Mouse (Mus musculus): Measurements from ENCODE around the gene 4930474N05Rik. TPM values are rescaled to one million over a fixed set of nuclear protein-coding genes. Genes with fewer than 3 reads are reported as not detected.

Gene 4930474N05Rik
- polyA plus RNA-seq, 1 experiment, result not detected

GRCm38 (mm10) chr14:36135749-36136148 is 41.0 kb downstream of the 4930474N05Rik start:
- TF ChIP-seq CTCF (IDR thresholded peaks at IDR 0.05; ENCODE audit: borderline replicate concordance, insufficient read depth, low read depth, low read length), result no peak
- no peak for TF ChIP-seq POLR2A (IDR thresholded peaks at IDR 0.05; ENCODE audit: borderline replicate concordance, insufficient read depth, low read length)
- Histone ChIP-seq H3K27ac (ENCODE audit: insufficient read depth, low read length) (no peak overlapping the region), H3K4me3 (replicated peaks; ENCODE audit: insufficient read depth, low read depth, low read length) (no peak overlapping the region), H3K4me1 (ENCODE audit: control insufficient read depth, insufficient read depth, low read length) (no peaks in the 10 kb centered on the region), H3K27me3 (ENCODE audit: control insufficient read depth, insufficient read depth, low read length) (no peaks in the 10 kb centered on the region)
- WGBS, result 51% methylated on average over 3 of the region's 3 CpGs
- no peak for DNase-seq

- no peaks in the 10 kb centered on the region for H3K4me1 ChIP-seq (ENCODE audit: control insufficient read depth, insufficient read depth, low read length)
- no peak overlapping the region for H3K27ac ChIP-seq (ENCODE audit: insufficient read depth, low read length)
- H3K27me3 ChIP-seq (ENCODE audit: control insufficient read depth, insufficient read depth, low read length), result no peaks in the 10 kb centered on the region
- no peak overlapping the region for H3K4me3 ChIP-seq (replicated peaks; ENCODE audit: insufficient read depth, low read depth, low read length)
- no peak for DNase-seq
- 97% methylated on average over 4 of the region's 4 CpGs for WGBS
- TF ChIP-seq CTCF (IDR thresholded peaks at IDR 0.05; ENCODE audit: borderline replicate concordance, insufficient read depth, low read depth, low read length) (no peak), POLR2A (IDR thresholded peaks at IDR 0.05; ENCODE audit: borderline replicate concordance, insufficient read depth, low read length) (no peak)
These were observed 43.0 kb downstream of the 4930474N05Rik start for GRCm38 (mm10) chr14:36137696-36138095.

- Histone ChIP-seq H3K4me3 (replicated peaks; ENCODE audit: insufficient read depth, low read depth, low read length) (no peak overlapping the region), H3K27ac (ENCODE audit: insufficient read depth, low read length) (no peak overlapping the region), H3K27me3 (ENCODE audit: control insufficient read depth, insufficient read depth, low read length) (no peaks in the 10 kb centered on the region), H3K4me1 (ENCODE audit: control insufficient read depth, insufficient read depth, low read length) (no peaks in the 10 kb centered on the region)
- TF ChIP-seq CTCF (IDR thresholded peaks at IDR 0.05; ENCODE audit: borderline replicate concordance, insufficient read depth, low read depth, low read length) (no peak), POLR2A (IDR thresholded peaks at IDR 0.05; ENCODE audit: borderline replicate concordance, insufficient read depth, low read length) (no peak)
- DNase-seq, result no peak
These were observed 50.5 kb downstream of the 4930474N05Rik start for GRCm38 (mm10) chr14:36145261-36145660.

All from cerebellum, adult 2 months (tissue).